Mouse (Mus musculus) testis, adult 2 months (tissue): ENCODE measurements around the gene Celsr1. TPM values are rescaled to one million over a fixed set of nuclear protein-coding genes. Genes with fewer than 3 reads are reported as not detected.

ENCODE experiments used
- H3K27ac ChIP-seq: fragments of 200-500 bp; 2 replicates; pipeline ENCODE4 v1.5.1; 2012; ENCODE audit warnings: low read depth, low read length; ENCODE audit not compliant: control insufficient read depth, insufficient read depth
- H3K27me3 ChIP-seq: fragments of 200-500 bp; 2 replicates; pipeline ENCODE4 v1.6.1; 2012; ENCODE audit warnings: mild to moderate bottlenecking, low read length, moderate library complexity; ENCODE audit not compliant: control insufficient read depth, insufficient read depth
- H3K36me3 ChIP-seq: fragments of 200-500 bp; 2 replicates; pipeline ENCODE4 v1.6.1; 2012; ENCODE audit warnings: mild to moderate bottlenecking, low read length; ENCODE audit not compliant: control insufficient read depth, insufficient read depth
- H3K4me1 ChIP-seq: fragments of 200-500 bp; 2 replicates; pipeline ENCODE4 v1.6.1; 2012; ENCODE audit warnings: low read length; ENCODE audit not compliant: control insufficient read depth, insufficient read depth
- H3K4me3 ChIP-seq: fragments of 200-500 bp; 2 replicates; pipeline ENCODE4 v1.5.1; 2012; ENCODE audit warnings: low read depth, mild to moderate bottlenecking, low read length, moderate library complexity, mixed read lengths; ENCODE audit not compliant: control insufficient read depth
- CTCF ChIP-seq: fragments of 200-500 bp; IDR thresholded peaks from 2 replicates; pipeline ENCODE4 v1.5.1; 2012; ENCODE audit warnings: low read depth, mild to moderate bottlenecking, inconsistent platforms, low read length, moderate library complexity; ENCODE audit not compliant: control insufficient read depth, insufficient read depth, insufficient replicate concordance
- POLR2A ChIP-seq: fragments of 200-500 bp; IDR thresholded peaks from 2 replicates; pipeline ENCODE4 v1.6.1; 2012; ENCODE audit warnings: low read depth, mild to moderate bottlenecking, inconsistent platforms, low read length, moderate library complexity; ENCODE audit not compliant: control insufficient read depth
- polyA plus RNA-seq: library from polyadenylated mRNA; depleted of rRNA; stranded (reverse); fragments of >200 nt; gene quantifications from 2 replicates; pipeline ENCODE4 v1.2.3, GENCODE M21; 2012

The Celsr1 gene
- polyA plus RNA-seq, 1 experiment: 0.15 TPM

DNA sequence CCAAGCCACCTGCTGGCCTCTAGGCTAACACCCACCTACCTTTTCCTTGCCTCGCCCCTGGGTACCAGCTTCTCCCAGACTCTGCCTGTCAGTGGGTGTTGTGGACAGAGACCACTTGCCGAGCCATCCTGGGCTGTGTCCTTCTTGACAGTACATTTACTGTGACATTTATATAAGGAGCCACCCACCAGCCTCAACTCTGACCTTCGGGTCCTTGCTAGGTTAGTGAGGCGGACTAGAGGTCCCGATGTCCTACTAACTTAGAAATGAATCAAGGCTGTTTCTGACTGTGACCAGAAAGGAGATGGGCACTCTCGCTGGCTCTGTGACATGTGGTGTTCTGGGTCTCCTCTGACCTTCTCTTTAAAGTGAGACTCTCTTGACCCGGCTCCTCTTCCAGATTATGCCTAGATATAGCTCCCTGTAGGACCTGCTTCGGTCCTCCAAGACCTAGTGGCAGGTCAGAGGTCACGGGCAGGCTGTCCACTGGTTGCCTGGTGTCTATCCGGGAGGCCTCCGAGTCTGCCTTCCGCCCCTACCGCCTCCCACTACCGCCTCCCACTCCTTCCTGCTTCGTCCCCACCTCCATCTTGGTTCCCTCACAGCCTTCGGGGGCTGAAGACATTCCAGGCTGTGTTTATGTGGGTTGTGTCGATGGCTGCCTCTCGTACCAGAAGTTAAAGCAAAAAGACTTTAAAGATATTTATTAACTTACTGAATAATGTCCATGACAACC lies 45.1 kb upstream of the Celsr1 start:
- Histone ChIP-seq H3K4me3 (no peak overlapping the region), H3K36me3 (no peaks in the 10 kb centered on the region), H3K4me1 (no peaks in the 10 kb centered on the region), H3K27me3 (no peaks in the 10 kb centered on the region), H3K27ac (no peak overlapping the region)
- TF ChIP-seq POLR2A (no peak), CTCF (no peak)

GRCm38 (mm10) chr15:86077934-86078333 lies 44.4 kb upstream of the Celsr1 start:
- no peaks in the 10 kb centered on the region for H3K36me3 ChIP-seq
- H3K4me3 ChIP-seq: no peak overlapping the region
- H3K27ac ChIP-seq: no peak overlapping the region
- no peaks in the 10 kb centered on the region for H3K4me1 ChIP-seq
- TF ChIP-seq CTCF (no peak), POLR2A (no peak)
- no peaks in the 10 kb centered on the region for H3K27me3 ChIP-seq

GRCm38 (mm10) chr15:86076378-86076777 lies 42.8 kb upstream of the Celsr1 start:
- Histone ChIP-seq H3K4me3 (no peak overlapping the region), H3K27me3 (no peaks in the 10 kb centered on the region), H3K4me1 (no peaks in the 10 kb centered on the region), H3K27ac (no peak overlapping the region), H3K36me3 (no peaks in the 10 kb centered on the region)
- no peak for TF ChIP-seq POLR2A
- no peak for TF ChIP-seq CTCF

DNA sequence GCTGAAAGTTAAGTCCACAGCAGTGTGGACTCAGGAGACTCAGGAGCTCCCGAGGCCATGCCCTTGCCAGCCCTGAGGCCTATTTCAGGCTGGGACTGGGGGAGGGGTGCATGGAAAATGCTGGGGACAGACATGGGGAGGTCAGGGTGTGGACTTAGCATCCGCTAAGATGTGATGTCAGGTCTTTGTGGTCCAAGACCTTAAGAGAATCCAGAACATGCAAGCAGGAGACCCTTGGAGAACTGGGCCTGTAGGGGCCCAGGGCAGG lies 42.4 kb upstream of the Celsr1 start:
- Histone ChIP-seq H3K36me3 (no peaks in the 10 kb centered on the region), H3K4me1 (no peaks in the 10 kb centered on the region), H3K27me3 (no peaks in the 10 kb centered on the region), H3K4me3 (no peak overlapping the region), H3K27ac (no peak overlapping the region)
- TF ChIP-seq POLR2A: no peak
- no peak for TF ChIP-seq CTCF

- no peak overlapping the region for H3K4me3 ChIP-seq
- H3K27ac ChIP-seq: no peak overlapping the region
- H3K27me3 ChIP-seq: no peaks in the 10 kb centered on the region
- no peaks in the 10 kb centered on the region for H3K36me3 ChIP-seq
- H3K4me1 ChIP-seq: no peaks in the 10 kb centered on the region
- TF ChIP-seq POLR2A (no peak), CTCF (no peak)
Measured at GRCm38 (mm10) chr15:86075305-86076047, 41.9 kb upstream of the Celsr1 start.

GRCm38 (mm10) chr15:86074171-86074937 lies 40.8 kb upstream of the Celsr1 start:
- Histone ChIP-seq H3K4me3 (no peak overlapping the region), H3K4me1 (no peaks in the 10 kb centered on the region), H3K27me3 (no peaks in the 10 kb centered on the region), H3K27ac (no peak overlapping the region), H3K36me3 (no peaks in the 10 kb centered on the region)
- TF ChIP-seq CTCF (no peak), POLR2A (no peak)

DNA sequence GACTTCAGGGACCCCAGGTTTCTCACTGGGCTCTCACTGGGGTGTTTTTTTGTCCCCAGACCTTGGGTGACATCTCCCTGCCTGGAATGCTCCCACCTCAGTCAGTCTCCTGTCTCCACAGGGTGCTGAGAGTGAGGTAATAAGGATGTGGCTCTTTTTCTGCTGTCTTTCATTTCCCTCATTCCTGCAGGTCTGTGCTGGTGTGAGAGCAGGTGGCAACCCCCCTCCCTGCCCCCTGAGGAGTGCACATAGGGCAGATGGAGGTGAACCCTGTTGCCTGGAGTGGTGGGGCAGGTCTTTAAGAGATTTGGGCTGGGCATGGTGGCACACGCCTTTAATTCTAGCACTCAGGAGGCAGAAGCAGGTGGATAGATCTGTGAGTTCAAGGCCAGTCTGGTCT lies 37.6 kb upstream of the Celsr1 start:
- Histone ChIP-seq H3K4me1 (no peaks in the 10 kb centered on the region), H3K27ac (no peak overlapping the region)
- TF ChIP-seq CTCF (no peak), POLR2A (no peak)

More for the DNA sequence above, 37.6 kb upstream of the Celsr1 start:
- Histone ChIP-seq H3K36me3 (no peaks in the 10 kb centered on the region), H3K27me3 (no peaks in the 10 kb centered on the region), H3K4me3 (no peak overlapping the region)
